Mouse (Mus musculus) 3134 (cell line): ENCODE data around the gene Sstr4.
A peak's percentile ranks its signal among the peaks of the same experiment; 100 is the strongest.

Source experiments
- DNase-seq: peaks from one replicate; pipeline ENCODE4 v3.0.0-alpha.2; 2011; ENCODE audit warnings: low spot score; ENCODE audit not compliant: insufficient read length; ENCODE audit errors: extremely low read depth

The Sstr4 gene

DNA sequence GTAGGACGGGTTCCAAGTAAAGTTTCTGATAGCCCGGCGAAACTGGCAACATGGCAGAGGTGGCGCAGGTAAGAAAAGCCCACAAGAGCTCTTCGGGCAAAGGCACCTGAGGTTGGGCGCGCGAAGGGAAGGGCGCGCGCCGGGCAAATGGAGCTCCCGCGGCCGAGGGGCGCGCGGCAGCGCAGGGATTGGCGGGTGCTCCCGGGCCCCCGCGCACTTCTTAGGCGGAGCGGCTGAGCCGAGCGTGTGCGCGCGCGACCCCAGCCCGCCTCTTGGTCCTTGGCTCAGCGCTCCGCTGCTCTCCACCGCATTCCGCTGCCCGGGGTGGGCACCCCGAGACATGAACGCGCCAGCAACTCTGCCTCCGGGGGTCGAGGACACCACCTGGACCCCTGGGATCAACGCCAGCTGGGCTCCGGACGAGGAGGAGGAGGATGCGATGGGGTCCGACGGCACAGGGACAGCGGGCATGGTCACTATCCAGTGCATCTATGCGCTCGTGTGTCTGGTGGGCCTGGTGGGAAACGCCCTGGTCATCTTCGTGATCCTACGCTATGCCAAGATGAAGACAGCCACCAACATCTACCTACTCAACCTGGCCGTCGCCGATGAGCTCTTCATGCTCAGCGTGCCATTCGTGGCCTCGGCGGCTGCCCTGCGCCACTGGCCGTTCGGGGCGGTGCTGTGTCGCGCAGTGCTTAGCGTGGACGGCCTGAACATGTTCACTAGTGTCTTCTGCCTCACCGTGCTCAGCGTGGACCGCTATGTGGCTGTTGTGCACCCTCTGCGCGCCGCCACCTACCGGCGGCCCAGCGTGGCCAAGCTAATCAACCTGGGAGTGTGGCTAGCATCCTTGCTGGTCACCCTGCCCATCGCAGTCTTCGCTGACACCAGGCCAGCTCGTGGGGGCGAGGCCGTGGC is at the start of gene Sstr4:
Gene Sstr4 (plus strand): TSS at position 214 of the 921 bp plus-strand sequence.
- DNase-seq, result peak; percentile 15

DNA sequence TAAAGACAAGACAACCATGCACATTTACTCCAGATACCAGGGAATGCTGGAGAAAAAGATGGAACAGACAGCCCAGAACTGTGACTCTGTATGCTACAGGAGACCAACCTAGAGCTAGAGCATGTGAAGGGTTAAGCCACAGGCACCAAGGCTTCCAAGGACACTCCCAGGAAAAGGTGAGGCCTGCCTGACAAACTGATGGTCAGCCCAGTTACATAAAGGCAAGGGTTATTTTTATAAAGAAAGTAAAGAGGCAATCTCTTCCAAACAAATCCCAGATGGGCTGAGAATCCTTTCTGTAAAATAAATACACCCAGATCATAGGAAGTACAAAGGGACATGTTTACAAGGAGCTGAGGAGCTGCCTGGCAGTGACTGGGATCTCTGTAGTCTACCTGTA is 49.8 kb upstream of the Sstr4 start:
- DNase-seq, result no peak

DNA sequence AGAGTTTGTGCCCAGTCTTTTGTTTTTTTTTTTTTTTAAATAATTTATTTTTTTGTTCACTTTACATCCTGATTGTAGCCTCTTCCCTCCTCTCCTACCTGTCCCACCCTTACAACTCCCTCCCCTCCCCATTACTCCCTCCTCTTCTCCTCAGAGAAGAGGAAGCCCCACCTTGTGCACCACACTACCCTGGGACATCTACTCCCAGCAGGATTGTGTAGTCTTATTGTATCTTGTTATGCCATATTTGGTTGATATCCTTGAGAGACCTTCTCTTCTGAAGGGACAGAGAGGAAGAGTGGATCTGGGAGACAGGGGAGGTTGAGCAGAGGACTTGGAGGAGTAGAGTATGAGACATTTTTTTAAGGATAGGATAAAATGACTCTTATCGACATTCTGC is 48.2 kb upstream of the Sstr4 start:
- DNase-seq, result no peak

DNA sequence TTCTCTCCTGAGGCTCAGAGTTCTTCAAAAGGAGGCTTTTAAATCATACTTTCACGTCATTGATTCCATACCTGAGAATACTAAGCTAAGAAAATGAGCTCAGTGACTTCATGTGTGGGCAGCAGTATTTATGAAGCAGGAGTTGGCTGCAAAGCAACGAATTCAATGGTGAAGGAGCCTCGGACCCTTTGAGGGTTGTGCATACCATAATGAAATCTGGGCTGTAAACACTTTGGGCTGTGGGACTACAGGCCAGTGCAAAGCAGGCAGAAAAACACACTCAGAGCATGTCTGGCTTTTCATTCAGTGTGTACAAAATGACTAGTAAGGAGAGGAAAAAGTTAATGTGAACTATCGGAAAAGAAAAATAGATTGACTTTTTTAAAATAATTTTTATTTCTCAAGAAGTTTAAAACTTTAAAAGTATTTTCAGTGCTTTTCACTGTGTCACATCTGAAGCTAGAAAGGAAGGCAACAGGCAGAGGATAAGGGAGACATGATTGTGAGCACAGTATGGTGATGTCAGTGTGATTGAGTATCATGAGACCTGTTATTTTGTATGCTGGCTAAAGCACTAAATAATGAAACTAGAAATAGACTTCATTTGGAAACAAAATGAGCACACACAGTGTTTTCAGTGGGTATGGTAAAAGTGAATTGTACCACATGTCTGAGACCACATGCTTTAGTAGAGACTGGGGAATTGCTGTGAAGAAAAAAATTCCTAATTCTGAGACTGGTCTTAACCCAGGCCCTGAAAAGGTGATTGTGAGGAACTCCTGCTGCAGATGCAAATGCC is 45.4 kb upstream of the Sstr4 start:
- no peak for DNase-seq

DNA sequence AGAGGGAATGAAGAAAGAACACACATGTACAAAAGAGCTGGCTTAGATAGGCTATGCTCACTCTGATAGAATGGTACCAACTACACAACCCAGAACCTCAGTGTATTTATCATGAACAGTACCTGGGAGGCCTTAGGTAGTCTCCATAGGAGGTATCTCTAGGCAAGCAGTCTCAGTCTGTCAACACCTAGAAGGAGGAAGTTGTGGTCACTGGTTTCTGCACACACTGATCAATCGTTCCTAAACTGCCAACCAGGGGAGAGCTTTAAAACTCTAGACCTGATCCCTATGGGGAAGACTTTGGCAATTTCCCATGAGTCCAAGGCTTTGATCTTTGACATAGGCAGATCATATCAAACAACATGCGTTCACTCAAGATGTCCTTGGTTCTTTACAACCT is 44.7 kb upstream of the Sstr4 start:
- DNase-seq, result no peak

DNA sequence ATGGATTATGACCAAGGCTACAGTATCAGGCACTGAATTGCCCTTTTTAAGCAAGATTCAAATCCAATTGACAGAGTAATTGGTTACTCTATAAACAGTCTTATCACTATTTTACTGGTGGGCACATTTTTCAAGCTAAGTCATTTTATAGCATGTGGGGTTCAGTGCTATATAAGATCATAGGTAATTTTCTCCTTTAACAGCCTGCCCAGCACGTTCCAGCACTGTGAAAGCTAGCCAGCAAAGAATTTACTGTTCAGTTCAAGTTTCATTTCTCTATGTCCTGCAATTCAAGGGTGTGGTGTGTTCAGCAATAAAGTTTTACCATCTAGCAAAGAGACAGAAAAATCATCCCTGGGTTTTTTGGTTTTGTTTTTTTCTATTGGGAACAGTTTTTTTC is 42.5 kb upstream of the Sstr4 start:
- DNase-seq, result no peak

DNA sequence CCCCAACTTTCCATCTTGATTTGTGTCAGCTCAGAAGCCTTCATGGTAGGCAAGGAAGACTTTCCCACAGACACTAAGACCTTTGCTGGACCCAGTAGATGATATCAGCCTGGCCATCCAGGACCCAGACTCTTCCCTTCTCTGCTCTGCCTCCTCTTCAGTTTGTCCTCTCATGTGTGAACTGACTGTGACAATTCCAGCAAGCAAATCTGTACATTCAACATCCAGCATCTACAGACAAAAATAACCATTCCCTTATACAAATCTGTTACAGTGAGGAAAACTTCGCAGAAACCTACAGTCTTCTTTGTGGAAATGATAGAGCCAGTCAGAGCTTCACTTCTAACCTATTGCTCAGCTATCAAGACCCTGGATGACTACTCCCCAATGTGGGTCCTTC is 38.0 kb upstream of the Sstr4 start:
- DNase-seq, result no peak

DNA sequence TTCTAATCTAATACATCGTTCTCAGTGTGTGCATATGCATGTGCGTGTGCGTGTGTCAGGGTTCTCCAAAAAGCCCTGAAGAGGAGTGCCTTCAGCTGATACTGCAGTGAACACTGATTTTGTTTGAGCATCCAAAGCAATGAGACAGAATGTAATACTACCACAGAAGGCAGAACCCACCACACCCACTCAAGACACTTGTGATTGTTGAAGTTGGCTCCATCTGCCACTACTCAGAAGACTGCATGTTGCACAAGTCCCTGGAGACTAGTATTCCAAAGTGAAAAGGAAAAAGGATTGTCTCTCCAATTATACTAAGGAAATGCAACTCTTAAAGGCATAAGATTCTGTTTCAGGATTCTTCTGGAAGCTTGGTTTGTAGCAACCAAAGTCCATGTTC is 30.6 kb upstream of the Sstr4 start:
- no peak for DNase-seq

DNA sequence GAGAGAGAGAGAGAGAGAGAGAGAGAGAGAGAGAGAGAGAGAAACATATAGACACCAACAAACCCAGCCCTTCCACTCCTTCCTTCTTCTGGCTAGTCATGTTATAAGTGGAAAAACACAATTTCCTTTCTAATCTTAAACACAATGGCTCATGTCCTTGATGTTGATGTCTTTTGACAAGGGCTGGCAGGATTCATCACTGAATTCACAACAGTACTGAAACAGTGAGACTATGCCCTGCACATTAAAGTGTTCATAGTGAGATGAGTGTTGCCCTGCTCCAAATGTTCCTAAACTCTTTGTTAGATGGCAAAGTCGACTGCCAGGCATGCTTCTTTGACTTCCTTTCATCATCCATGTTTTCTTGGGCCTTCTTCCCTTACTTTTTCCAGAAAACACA is 29.9 kb upstream of the Sstr4 start:
- no peak for DNase-seq

DNA sequence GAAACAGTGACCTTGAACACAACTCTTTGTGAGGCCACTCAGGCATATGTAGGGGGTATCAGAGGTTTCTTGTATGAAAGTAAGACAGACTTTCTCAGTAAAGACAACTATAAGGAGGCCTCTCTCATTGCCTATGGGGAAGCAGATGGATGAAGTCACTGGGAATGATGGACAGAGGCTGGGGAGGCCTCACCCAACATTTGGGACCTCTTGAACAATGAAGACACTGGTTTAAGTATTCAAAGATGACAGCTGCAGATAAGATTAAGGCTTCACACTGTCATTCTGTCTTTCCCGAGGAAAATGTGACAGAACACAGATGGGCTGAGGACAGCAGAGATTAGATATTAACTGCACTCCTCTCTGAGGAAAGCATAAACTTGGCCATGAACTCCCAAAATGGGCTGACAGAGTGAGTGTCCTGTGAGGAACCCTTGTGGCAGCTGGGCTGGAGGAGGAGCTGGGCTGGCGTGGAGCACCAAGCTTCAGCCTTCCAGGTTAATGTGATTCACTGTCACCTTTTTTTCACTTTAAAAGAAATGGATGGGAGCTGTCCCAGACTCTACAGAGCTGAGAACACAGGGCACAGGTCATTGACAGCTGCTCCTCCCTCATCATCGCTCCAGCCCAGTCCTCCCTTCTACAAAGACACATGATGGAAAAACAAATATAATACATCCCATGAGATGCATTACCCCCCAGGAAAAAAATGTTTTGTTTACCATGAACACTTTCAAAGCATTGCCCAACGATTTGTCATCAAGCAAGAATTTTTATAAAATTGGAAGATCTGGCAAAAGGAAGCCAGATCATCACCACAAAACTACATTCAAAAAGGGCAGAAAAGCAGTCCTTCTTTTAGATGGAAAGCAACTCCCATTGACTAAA is 23.2 kb upstream of the Sstr4 start:
- no peak for DNase-seq

DNA sequence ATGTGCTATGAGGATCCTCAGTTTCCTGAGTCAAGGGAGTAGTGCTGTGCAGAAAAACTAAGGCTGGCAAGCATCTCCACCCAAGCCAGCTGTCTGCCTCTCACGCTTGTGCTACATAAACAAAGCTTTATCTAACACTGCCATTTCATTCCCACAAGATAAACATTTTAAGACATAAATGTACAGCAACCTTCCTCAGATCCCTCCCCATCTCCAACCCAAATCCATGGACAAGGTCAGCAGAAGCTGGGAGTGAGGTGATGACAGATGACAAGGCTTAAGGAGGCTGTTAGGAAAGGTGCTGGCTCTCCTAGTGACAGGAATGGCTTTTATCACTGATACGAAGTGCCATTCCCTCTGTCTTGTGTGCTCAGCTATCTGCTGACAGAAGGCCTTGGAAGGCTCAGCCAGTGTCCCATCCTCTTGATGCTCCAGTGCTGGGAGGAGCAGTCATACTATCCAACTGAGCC is 21.5 kb upstream of the Sstr4 start:
- DNase-seq, result no peak

DNA sequence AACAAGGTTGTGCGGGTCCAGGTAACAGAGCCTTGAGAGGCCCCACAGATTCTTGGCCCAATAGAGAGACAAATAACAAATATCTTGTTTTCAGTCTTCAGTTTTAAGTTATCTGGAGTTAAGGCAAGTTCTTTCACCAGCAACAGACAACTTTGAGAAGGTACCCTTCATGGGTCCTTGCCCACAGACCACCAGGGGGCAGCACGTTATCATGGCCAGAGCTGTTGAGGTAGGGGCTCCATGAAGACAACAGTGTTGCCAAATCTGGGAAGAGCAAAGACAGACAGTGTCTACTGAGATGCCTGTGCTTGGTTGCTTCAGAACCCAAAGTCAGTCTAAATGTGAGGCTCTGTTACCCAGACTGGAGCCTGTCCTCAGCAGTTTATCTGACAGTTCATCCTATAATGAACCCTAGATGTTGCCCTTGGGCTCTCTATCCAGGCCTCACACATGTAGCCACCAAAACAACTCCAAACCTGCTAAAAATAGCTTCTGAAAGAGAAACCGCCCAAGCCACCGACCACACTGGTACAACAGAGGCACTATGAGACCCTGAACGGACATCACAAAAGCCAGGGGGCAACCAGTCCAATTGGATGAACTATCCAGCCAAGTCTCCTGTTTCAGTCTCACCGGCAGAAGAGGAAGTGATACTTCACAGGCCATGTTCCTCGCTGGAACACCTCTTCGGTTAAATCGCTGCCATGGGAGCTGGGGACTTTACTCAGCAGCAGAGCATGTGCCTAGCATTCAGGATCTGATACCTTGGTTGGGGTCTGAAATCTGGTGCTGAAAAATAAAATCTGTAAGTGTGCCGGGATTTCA is 19.6 kb upstream of the Sstr4 start:
- no peak for DNase-seq

DNA sequence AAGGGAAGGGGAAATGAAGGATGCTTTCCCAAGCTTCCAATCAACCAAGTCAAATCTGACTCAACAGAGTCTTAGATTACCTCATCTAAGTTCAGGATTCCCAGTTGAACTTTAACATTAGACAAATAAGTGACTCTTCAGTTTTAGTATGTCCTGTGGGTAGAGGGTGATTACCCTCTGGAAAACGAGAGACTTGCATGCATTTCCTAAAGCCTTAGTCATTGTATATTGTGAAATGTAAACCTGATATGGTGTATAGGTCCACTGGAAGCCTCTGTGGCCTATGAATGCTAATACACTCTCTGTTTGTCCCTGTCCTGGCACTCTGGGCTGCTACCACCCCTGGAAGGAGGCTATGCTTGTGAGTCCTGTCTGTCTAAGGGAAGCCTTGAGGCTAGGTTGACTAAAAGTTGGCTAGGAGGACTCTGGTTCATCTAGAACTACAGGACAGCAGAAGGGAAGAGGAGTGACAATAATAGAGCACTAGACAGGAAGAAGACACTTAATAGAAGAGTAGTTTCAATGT is 16.3 kb upstream of the Sstr4 start:
- DNase-seq, result no peak

DNA sequence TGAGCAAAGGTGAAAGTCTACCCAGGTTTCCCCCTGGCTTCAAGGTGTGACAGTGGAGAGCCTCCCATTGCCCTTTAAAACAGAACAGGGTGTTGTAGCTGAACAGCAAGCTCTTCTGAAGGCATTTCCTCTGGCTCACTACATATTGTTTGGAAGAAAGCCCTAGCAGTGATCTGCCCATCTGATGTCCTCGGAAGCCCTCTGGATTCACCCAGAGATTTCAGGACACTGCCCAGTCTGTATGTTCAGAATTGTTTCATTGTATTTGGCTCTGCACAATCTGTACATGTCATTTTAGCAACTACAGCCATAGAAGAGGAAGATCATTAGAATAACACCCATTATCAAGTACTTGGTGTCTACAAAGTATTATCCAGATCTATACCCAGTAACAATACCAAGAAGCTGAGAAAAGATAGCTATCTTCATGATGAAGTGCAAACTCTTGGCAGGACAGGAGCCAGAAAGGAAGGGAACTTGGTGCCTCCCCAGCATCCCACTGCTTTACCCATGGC is 15.2 kb upstream of the Sstr4 start:
- DNase-seq, result no peak

DNA sequence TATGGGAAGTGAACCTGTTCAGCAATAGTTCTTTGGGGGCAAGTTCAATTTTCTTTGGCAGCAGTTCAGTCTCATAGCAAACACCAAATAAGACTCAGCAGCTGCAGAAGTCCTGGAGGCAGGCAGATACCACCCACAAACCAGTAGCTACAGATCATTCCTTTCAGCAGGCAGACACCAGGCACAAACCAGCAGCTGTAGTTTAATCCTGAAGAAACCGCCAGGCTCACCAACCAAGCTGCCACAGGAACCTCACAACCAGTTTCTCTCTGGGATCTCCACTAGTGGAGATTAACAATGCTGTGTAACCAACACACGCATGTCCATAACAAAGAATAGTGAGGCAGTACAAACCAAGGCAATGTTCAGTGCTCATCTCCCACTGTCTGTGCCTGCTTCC is 14.1 kb upstream of the Sstr4 start:
- DNase-seq, result no peak

DNA sequence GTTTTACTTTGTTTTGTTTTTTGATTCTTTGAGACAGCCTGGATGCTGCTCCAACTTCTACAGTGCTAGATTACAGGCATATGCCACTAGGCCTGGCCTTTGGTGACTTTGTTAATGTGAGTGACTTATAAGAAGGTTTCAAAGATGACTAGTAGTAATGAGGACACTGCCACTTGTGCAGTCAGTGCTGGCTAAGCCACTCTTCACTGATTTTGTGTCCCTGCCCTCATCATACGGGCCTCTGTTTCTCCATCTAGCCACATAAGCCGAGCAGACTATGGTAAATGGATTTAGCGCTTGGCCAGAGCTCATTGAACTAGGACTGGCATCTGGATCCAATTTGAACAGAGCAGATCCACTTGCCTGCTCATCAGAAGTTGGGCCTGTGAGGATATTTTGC is 8.7 kb upstream of the Sstr4 start:
- no peak for DNase-seq

DNA sequence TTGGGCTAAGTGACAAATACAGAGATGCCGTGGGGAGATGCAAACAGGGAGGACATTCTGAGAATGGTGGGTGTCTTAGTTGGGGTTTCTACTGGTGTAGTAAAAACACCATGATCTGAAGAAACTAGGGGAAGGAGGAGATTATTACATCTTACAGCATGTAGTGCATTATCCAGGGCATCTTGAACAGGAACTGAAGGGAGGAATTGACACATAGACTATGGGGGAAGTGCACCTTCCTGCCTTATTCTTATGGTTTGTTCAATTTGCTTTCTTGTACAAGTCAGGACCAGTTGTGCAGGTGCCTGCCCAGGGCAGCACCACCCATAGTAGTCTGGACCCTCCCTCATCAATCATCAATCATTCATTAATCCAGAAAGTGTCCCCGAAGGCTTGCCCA is 8.2 kb upstream of the Sstr4 start:
- DNase-seq, result no peak

DNA sequence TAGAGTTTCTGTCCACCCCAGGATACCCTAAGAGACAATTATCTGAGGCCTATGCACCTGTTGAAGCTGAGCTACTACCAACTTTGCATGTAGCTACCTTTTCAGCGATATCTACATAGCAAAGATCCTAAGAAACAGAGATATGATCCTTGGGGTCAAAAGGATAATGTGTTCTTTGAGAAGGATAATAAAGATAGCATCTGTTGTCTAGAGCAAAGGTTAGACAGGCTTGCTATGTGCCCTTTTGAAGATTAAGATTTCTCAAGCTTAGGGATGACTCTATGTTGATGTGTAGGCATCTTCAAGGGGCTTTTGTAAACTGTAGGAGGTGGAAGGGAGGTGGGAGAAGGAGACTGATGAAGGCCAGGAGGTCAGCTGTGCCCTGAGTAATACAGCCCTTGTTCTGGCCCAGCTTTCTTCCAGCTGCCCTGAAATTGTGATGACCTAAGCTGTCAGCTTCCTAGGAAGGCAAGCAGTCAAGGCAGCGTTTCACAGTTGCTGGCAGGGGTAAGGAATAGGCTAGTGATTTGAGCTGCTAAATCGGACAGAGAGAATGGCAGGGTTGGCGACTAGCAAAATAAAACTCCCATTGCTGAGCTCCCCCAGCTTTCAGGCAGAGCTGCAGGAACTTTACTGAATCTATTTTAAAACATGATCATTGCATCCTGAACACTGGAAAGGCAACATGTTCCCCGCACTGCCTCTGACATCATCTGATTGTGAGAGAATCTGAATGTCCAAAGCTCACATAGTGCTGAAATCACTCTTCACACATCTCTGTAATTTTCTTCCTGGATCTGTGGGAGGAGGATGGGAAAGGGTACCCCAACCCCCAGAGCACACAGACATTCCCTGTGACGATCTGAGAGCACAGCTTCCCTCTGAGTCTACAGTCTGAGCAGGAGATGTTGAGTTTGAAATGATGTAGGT is 7.2 kb upstream of the Sstr4 start:
- DNase-seq, result no peak
